Mouse (Mus musculus) liver, postnatal 0 days (tissue): ENCODE measurements around the gene Nhlrc3. TPM values are rescaled to one million over a fixed set of nuclear protein-coding genes. Genes with fewer than 3 reads are reported as not detected.

Experiments
- ATAC-seq: fragments of 200-750 bp; cut with Nextera tagmentation; 2 replicates; pipeline ENCODE4 v1.8.0; 2017; ENCODE audit warnings: mild to moderate bottlenecking, moderate library complexity
- DNase-seq: peaks from one replicate; pipeline ENCODE4 v3.0.0-alpha.2; 2016
- H3K27ac ChIP-seq: fragments of 300-500 bp; sonication (generic); 2 replicates; pipeline ENCODE4 v1.5.1; 2014; ENCODE audit warnings: antibody characterized with exemption, moderate library complexity, mild to moderate bottlenecking, low read depth
- H3K27me3 ChIP-seq: fragments of 300-500 bp; sonication (generic); 2 replicates; pipeline ENCODE4 v1.6.1; 2014; ENCODE audit warnings: low read length, control low read depth, mixed read lengths; ENCODE audit not compliant: insufficient read depth
- H3K36me3 ChIP-seq: fragments of 300-500 bp; sonication (generic); replicated peaks from 2 replicates; pipeline ENCODE4 v1.6.1; 2014; ENCODE audit warnings: mild to moderate bottlenecking, control low read depth, low read length, moderate library complexity, mixed read lengths; ENCODE audit not compliant: insufficient read depth
- H3K4me1 ChIP-seq: fragments of 300-500 bp; sonication (generic); 2 replicates; pipeline ENCODE4 v1.6.1; 2014; ENCODE audit warnings: antibody characterized with exemption, mild to moderate bottlenecking, control low read depth; ENCODE audit not compliant: insufficient read depth
- H3K4me2 ChIP-seq: fragments of 300-500 bp; sonication (generic); 2 replicates; pipeline ENCODE4 v1.6.1; 2014; ENCODE audit warnings: low read depth, mild to moderate bottlenecking, low read length, moderate library complexity, mixed read lengths
- H3K4me3 ChIP-seq: fragments of 300-500 bp; sonication (generic); 2 replicates; pipeline ENCODE4 v1.5.1; 2014; ENCODE audit warnings: low read depth, low read length
- H3K9ac ChIP-seq: fragments of 300-500 bp; sonication (generic); replicated peaks from 2 replicates; pipeline ENCODE4 v1.6.1; 2014; ENCODE audit warnings: mild to moderate bottlenecking, moderate library complexity
- H3K9me3 ChIP-seq: fragments of 300-500 bp; sonication (generic); 2 replicates; pipeline ENCODE4 v1.6.1; 2016; ENCODE audit warnings: mild to moderate bottlenecking, control low read depth, low read length, mixed read lengths
- CTCF ChIP-seq: sonication (generic); IDR thresholded peaks from 2 replicates; pipeline ENCODE4 v1.5.1; 2016; ENCODE audit warnings: antibody characterized with exemption, low read depth
- EP300 ChIP-seq: IDR thresholded peaks from 2 replicates; pipeline ENCODE4 v1.6.1; 2016; ENCODE audit warnings: antibody characterized with exemption, low read depth, mild to moderate bottlenecking
- WGBS: fragments of 180-500 bp; shearing (Covaris S2); extraction: QIAGEN DNeasy Blood & Tissue Kit; methylation state at CpG from one replicate; pipeline ENCODE4 v1.1.7; 2014; ENCODE audit not compliant: insufficient replicate concordance; 5-methylcytosine and 5-hydroxymethylcytosine counted together
- polyA plus RNA-seq: library from polyadenylated mRNA; unstranded; fragments of >200 nt; fragmentation: Nextera tagmentation; extraction: Ambion mirVana; gene quantifications from 2 replicates; pipeline ENCODE4 v1.2.1, GENCODE M21; 2015

Nhlrc3 gene
- polyA plus RNA-seq, 1 experiment from 2014 or later: 6.1 TPM

GRCm38 (mm10) chr3:53469650-53470049 lies 6.5 kb upstream of the Nhlrc3 start:
- Histone ChIP-seq H3K9ac (no peak overlapping the region), H3K4me2 (no peak overlapping the region), H3K36me3 (peaks cover 37% of the 10 kb centered on the region), H3K9me3 (no peaks in the 10 kb centered on the region), H3K4me3 (no peak overlapping the region), H3K27me3 (no peaks in the 10 kb centered on the region), H3K27ac (no peak overlapping the region), H3K4me1 (peaks cover 35% of the 10 kb centered on the region)
- DNase-seq (peak; percentile 75), ATAC-seq (peak; percentile 87)
- WGBS: 61% methylated on average over 5 of the region's 5 CpGs
- no peak for TF ChIP-seq EP300
- TF ChIP-seq CTCF: no peak

- Histone ChIP-seq H3K4me2 (no peak overlapping the region), H3K9ac (no peak overlapping the region), H3K27ac (no peak overlapping the region), H3K4me1 (peaks cover 36% of the 10 kb centered on the region), H3K27me3 (no peaks in the 10 kb centered on the region), H3K36me3 (peaks cover 15% of the 10 kb centered on the region), H3K4me3 (no peak overlapping the region), H3K9me3 (no peaks in the 10 kb centered on the region)
- TF ChIP-seq EP300: no peak
- no peak for TF ChIP-seq CTCF
- ATAC-seq (no peak), DNase-seq (peak; percentile 41)
- WGBS: 72% methylated on average over 5 of the region's 5 CpGs
Observed at GRCm38 (mm10) chr3:53467356-53467755, 4.2 kb upstream of the Nhlrc3 start.

- Histone ChIP-seq H3K4me3 (no peak overlapping the region), H3K9ac (no peak overlapping the region), H3K4me1 (peaks cover 38% of the 10 kb centered on the region), H3K36me3 (peaks cover 11% of the 10 kb centered on the region), H3K27ac (no peak overlapping the region), H3K4me2 (peak overlapping the region; percentile 27; the same call in 1 of the 2 replicates), H3K27me3 (no peaks in the 10 kb centered on the region), H3K9me3 (no peaks in the 10 kb centered on the region)
- no peak for TF ChIP-seq EP300
- TF ChIP-seq CTCF: no peak
- DNase-seq (no peak), ATAC-seq (no peak)
- 68% methylated on average over 9 of the region's 9 CpGs for WGBS
Observed at GRCm38 (mm10) chr3:53466481-53466880, 3.3 kb upstream of the Nhlrc3 start.

- no peaks in the 10 kb centered on the region for H3K27me3 ChIP-seq
Observed at GRCm38 (mm10) chr3:53465330-53465729, 2.2 kb upstream of the Nhlrc3 start.

GRCm38 (mm10) chr3:53464146-53464698 lies 1.1 kb upstream of the Nhlrc3 start:
- Histone ChIP-seq H3K36me3 (peaks cover 10% of the 10 kb centered on the region; the same call in 1 of the 2 replicates), H3K4me3 (peak overlapping the region; percentile 93), H3K27ac (peak overlapping the region; percentile 93), H3K9ac (peak overlapping the region; percentile 87), H3K27me3 (no peaks in the 10 kb centered on the region), H3K4me1 (peaks cover 31% of the 10 kb centered on the region), H3K4me2 (peak overlapping the region; percentile 85), H3K9me3 (no peaks in the 10 kb centered on the region)
- DNase-seq: no peak
- ATAC-seq: no peak
- WGBS: under 1% methylated on average over 20 of the region's 20 CpGs
- TF ChIP-seq EP300: no peak
- no peak for TF ChIP-seq CTCF

More at GRCm38 (mm10) chr3:53465330-53465729, 2.2 kb upstream of the Nhlrc3 start:
- Histone ChIP-seq H3K4me1 (peaks cover 38% of the 10 kb centered on the region), H3K9ac (peak overlapping the region; percentile 45), H3K9me3 (no peaks in the 10 kb centered on the region), H3K4me2 (peak overlapping the region; percentile 85), H3K36me3 (peaks cover 3% of the 10 kb centered on the region; the same call in 1 of the 2 replicates), H3K27ac (no peak overlapping the region), H3K4me3 (peak overlapping the region; percentile 93)
- TF ChIP-seq EP300 (no peak), CTCF (no peak)
- ATAC-seq (no peak), DNase-seq (no peak)
- WGBS: 24% methylated on average over 6 of the region's 6 CpGs

- Histone ChIP-seq H3K9me3 (no peaks in the 10 kb centered on the region), H3K4me2 (peak overlapping the region; percentile 85), H3K4me1 (peaks cover 26% of the 10 kb centered on the region), H3K27ac (peak overlapping the region; percentile 93), H3K9ac (peak overlapping the region; percentile 87), H3K36me3 (peaks cover 10% of the 10 kb centered on the region), H3K4me3 (peak overlapping the region; percentile 93), H3K27me3 (no peaks in the 10 kb centered on the region)
- TF ChIP-seq EP300: no peak
- no peak for TF ChIP-seq CTCF
- WGBS: 1% methylated on average over 35 of the region's 35 CpGs
- ATAC-seq (peak; percentile 41), DNase-seq (no peak)
Observed at GRCm38 (mm10) chr3:53463765-53464114, 608 bp upstream of the Nhlrc3 start.

GRCm38 (mm10) chr3:53462701-53463045 lies 459 bp downstream of the Nhlrc3 start:
- WGBS: 2% methylated on average over 9 of the region's 9 CpGs
- H3K4me3 ChIP-seq: peak overlapping the region; percentile 93
- peaks cover 16% of the 10 kb centered on the region for H3K36me3 ChIP-seq
- peaks cover 21% of the 10 kb centered on the region for H3K4me1 ChIP-seq
- DNase-seq (no peak), ATAC-seq (peak; percentile 8)
- no peaks in the 10 kb centered on the region for H3K27me3 ChIP-seq
- H3K27ac ChIP-seq: peak overlapping the region; percentile 93
- no peaks in the 10 kb centered on the region for H3K9me3 ChIP-seq
- no peak; the same call in 1 of the 2 replicates for TF ChIP-seq CTCF
- TF ChIP-seq EP300: no peak
- peak overlapping the region; percentile 87 for H3K9ac ChIP-seq
- peak overlapping the region; percentile 85 for H3K4me2 ChIP-seq
